Mouse (Mus musculus) lung, postnatal 25 days (tissue): ENCODE results near the gene Usf3.

Source experiments
- DNase-seq: peaks from one replicate; pipeline ENCODE4 v3.0.0; 2022; ENCODE audit warnings: low spot score

Usf3 gene

GRCm38 (mm10) chr16:44238835-44239263 lies 65.8 kb downstream of the Usf3 start:
- no peak for DNase-seq

- DNase-seq: no peak
Observed at GRCm38 (mm10) chr16:44240406-44240805, 67.4 kb downstream of the Usf3 start.

GRCm38 (mm10) chr16:44242633-44243032 lies 69.6 kb downstream of the Usf3 start:
- peak; percentile 78 for DNase-seq

GRCm38 (mm10) chr16:44243323-44243722 lies 70.3 kb downstream of the Usf3 start:
- DNase-seq: no peak

GRCm38 (mm10) chr16:44249985-44250384 lies 76.9 kb downstream of the Usf3 start:
- DNase-seq: no peak

GRCm38 (mm10) chr16:44252735-44253134 lies 79.7 kb downstream of the Usf3 start:
- no peak for DNase-seq

- no peak for DNase-seq
Observed at GRCm38 (mm10) chr16:44253797-44254634, 81.0 kb downstream of the Usf3 start.

GRCm38 (mm10) chr16:44254698-44255097 lies 81.7 kb downstream of the Usf3 start:
- DNase-seq: no peak

- no peak for DNase-seq
Observed at GRCm38 (mm10) chr16:44257476-44257875, 84.4 kb downstream of the Usf3 start.

- no peak for DNase-seq
Observed at GRCm38 (mm10) chr16:44264916-44265315, 91.9 kb downstream of the Usf3 start.

GRCm38 (mm10) chr16:44265562-44265961 lies 92.5 kb downstream of the Usf3 start:
- DNase-seq: no peak

- no peak for DNase-seq
Observed at GRCm38 (mm10) chr16:44268541-44269215, 95.6 kb downstream of the Usf3 start.

- no peak for DNase-seq
Observed at GRCm38 (mm10) chr16:44269578-44269977, 96.5 kb downstream of the Usf3 start.

- DNase-seq: peak; percentile 6
Observed at GRCm38 (mm10) chr16:44270606-44271005, 97.6 kb downstream of the Usf3 start.

GRCm38 (mm10) chr16:44271371-44272038 lies 98.5 kb downstream of the Usf3 start:
- no peak for DNase-seq
